Mouse (Mus musculus): ENCODE measurements around the gene Zdhhc13. TPM values are rescaled to one million over a fixed set of nuclear protein-coding genes. Genes with fewer than 3 reads are reported as not detected.

Zdhhc13 gene
- polyA plus RNA-seq, 1 experiment, result 23.0 TPM

- WGBS, result 46% methylated on average over 6 of the region's 6 CpGs
- Histone ChIP-seq H3K4me3 (replicated peaks; ENCODE audit: insufficient read depth, low read depth, low read length) (no peak overlapping the region), H3K27ac (ENCODE audit: insufficient read depth, low read length) (no peak overlapping the region), H3K4me1 (ENCODE audit: control insufficient read depth, insufficient read depth, low read length) (peaks cover 6% of the 10 kb centered on the region), H3K27me3 (ENCODE audit: control insufficient read depth, insufficient read depth, low read length) (no peaks in the 10 kb centered on the region)
- DNase-seq, result no peak
- no peak for TF ChIP-seq POLR2A (IDR thresholded peaks at IDR 0.05; ENCODE audit: borderline replicate concordance, insufficient read depth, low read length)
- no peak for TF ChIP-seq CTCF (IDR thresholded peaks at IDR 0.05; ENCODE audit: borderline replicate concordance, insufficient read depth, low read depth, low read length)
Measured at GRCm38 (mm10) chr7:48846755-48847154, 58.0 kb downstream of the Zdhhc13 start.

GRCm38 (mm10) chr7:48847820-48848650 lies 59.2 kb downstream of the Zdhhc13 start, which contains the start of gene Csrp3:
Csrp3 (minus strand) TSS chr7:48848033.
- no peaks in the 10 kb centered on the region for H3K27me3 ChIP-seq (ENCODE audit: control insufficient read depth, insufficient read depth, low read length)
- no peak within 1 kb of the TSS for H3K27ac ChIP-seq (ENCODE audit: insufficient read depth, low read length)
- no peak for DNase-seq
- TF ChIP-seq CTCF (IDR thresholded peaks at IDR 0.05; ENCODE audit: borderline replicate concordance, insufficient read depth, low read depth, low read length) (no peak), POLR2A (IDR thresholded peaks at IDR 0.05; ENCODE audit: borderline replicate concordance, insufficient read depth, low read length) (no peak)
- H3K4me3 ChIP-seq (replicated peaks; ENCODE audit: insufficient read depth, low read depth, low read length), result no peak within 1 kb of the TSS
- 35% methylated on average over 11 of the region's 11 CpGs for WGBS
- no peaks in the 10 kb centered on the region for H3K4me1 ChIP-seq (ENCODE audit: control insufficient read depth, insufficient read depth, low read length)

- TF ChIP-seq CTCF (IDR thresholded peaks at IDR 0.05; ENCODE audit: borderline replicate concordance, insufficient read depth, low read depth, low read length), result no peak
- no peak for TF ChIP-seq POLR2A (IDR thresholded peaks at IDR 0.05; ENCODE audit: borderline replicate concordance, insufficient read depth, low read length)
- no peaks in the 10 kb centered on the region for H3K27me3 ChIP-seq (ENCODE audit: control insufficient read depth, insufficient read depth, low read length)
- no peaks in the 10 kb centered on the region for H3K4me1 ChIP-seq (ENCODE audit: control insufficient read depth, insufficient read depth, low read length)
- no peak overlapping the region for H3K4me3 ChIP-seq (replicated peaks; ENCODE audit: insufficient read depth, low read depth, low read length)
- 72% methylated on average over 6 of the region's 6 CpGs for WGBS
- no peak for DNase-seq
- no peak overlapping the region for H3K27ac ChIP-seq (ENCODE audit: insufficient read depth, low read length)
Measured at GRCm38 (mm10) chr7:48851529-48852104, 62.8 kb downstream of the Zdhhc13 start.

- WGBS, result 86% methylated on average over 13 of the region's 13 CpGs
- DNase-seq, result no peak
- no peak for TF ChIP-seq POLR2A (IDR thresholded peaks at IDR 0.05; ENCODE audit: borderline replicate concordance, insufficient read depth, low read length)
- H3K27ac ChIP-seq (ENCODE audit: insufficient read depth, low read length), result no peak overlapping the region
- H3K4me3 ChIP-seq (replicated peaks; ENCODE audit: insufficient read depth, low read depth, low read length), result no peak overlapping the region
- no peaks in the 10 kb centered on the region for H3K27me3 ChIP-seq (ENCODE audit: control insufficient read depth, insufficient read depth, low read length)
- no peaks in the 10 kb centered on the region for H3K4me1 ChIP-seq (ENCODE audit: control insufficient read depth, insufficient read depth, low read length)
Measured at GRCm38 (mm10) chr7:48853496-48853895, 64.7 kb downstream of the Zdhhc13 start.

GRCm38 (mm10) chr7:48855461-48855860 lies 66.7 kb downstream of the Zdhhc13 start:
- no peak overlapping the region for H3K27ac ChIP-seq (ENCODE audit: insufficient read depth, low read length)
- WGBS, result 92% methylated on average over 3 of the region's 3 CpGs
- H3K4me1 ChIP-seq (ENCODE audit: control insufficient read depth, insufficient read depth, low read length), result no peaks in the 10 kb centered on the region
- H3K27me3 ChIP-seq (ENCODE audit: control insufficient read depth, insufficient read depth, low read length), result no peaks in the 10 kb centered on the region
- DNase-seq, result no peak
- TF ChIP-seq CTCF (IDR thresholded peaks at IDR 0.05; ENCODE audit: borderline replicate concordance, insufficient read depth, low read depth, low read length), result no peak
- no peak for TF ChIP-seq POLR2A (IDR thresholded peaks at IDR 0.05; ENCODE audit: borderline replicate concordance, insufficient read depth, low read length)
- H3K4me3 ChIP-seq (replicated peaks; ENCODE audit: insufficient read depth, low read depth, low read length), result no peak overlapping the region

GRCm38 (mm10) chr7:48858257-48858656 lies 69.5 kb downstream of the Zdhhc13 start:
- no peak for TF ChIP-seq POLR2A (IDR thresholded peaks at IDR 0.05; ENCODE audit: borderline replicate concordance, insufficient read depth, low read length)
- no peak for TF ChIP-seq CTCF (IDR thresholded peaks at IDR 0.05; ENCODE audit: borderline replicate concordance, insufficient read depth, low read depth, low read length)
- no peak for DNase-seq

GRCm38 (mm10) chr7:48859362-48859761 lies 70.6 kb downstream of the Zdhhc13 start:
- Histone ChIP-seq H3K4me3 (replicated peaks; ENCODE audit: insufficient read depth, low read depth, low read length) (no peak overlapping the region), H3K27ac (ENCODE audit: insufficient read depth, low read length) (no peak overlapping the region), H3K4me1 (ENCODE audit: control insufficient read depth, insufficient read depth, low read length) (no peaks in the 10 kb centered on the region), H3K27me3 (ENCODE audit: control insufficient read depth, insufficient read depth, low read length) (no peaks in the 10 kb centered on the region)
- TF ChIP-seq CTCF (IDR thresholded peaks at IDR 0.05; ENCODE audit: borderline replicate concordance, insufficient read depth, low read depth, low read length) (no peak), POLR2A (IDR thresholded peaks at IDR 0.05; ENCODE audit: borderline replicate concordance, insufficient read depth, low read length) (no peak)
- no peak for DNase-seq
- WGBS, result 96% methylated on average over 4 of the region's 4 CpGs

More at GRCm38 (mm10) chr7:48858257-48858656, 69.5 kb downstream of the Zdhhc13 start:
- Histone ChIP-seq H3K4me3 (replicated peaks; ENCODE audit: insufficient read depth, low read depth, low read length) (no peak overlapping the region), H3K27me3 (ENCODE audit: control insufficient read depth, insufficient read depth, low read length) (no peaks in the 10 kb centered on the region), H3K4me1 (ENCODE audit: control insufficient read depth, insufficient read depth, low read length) (no peaks in the 10 kb centered on the region), H3K27ac (ENCODE audit: insufficient read depth, low read length) (no peak overlapping the region)
- WGBS, result 34% methylated on average over 1 of the region's 1 CpGs

- Histone ChIP-seq H3K27me3 (ENCODE audit: control insufficient read depth, insufficient read depth, low read length) (no peaks in the 10 kb centered on the region), H3K4me1 (ENCODE audit: control insufficient read depth, insufficient read depth, low read length) (no peaks in the 10 kb centered on the region), H3K4me3 (replicated peaks; ENCODE audit: insufficient read depth, low read depth, low read length) (no peak overlapping the region), H3K27ac (ENCODE audit: insufficient read depth, low read length) (no peak overlapping the region)
- DNase-seq, result no peak
- TF ChIP-seq CTCF (IDR thresholded peaks at IDR 0.05; ENCODE audit: borderline replicate concordance, insufficient read depth, low read depth, low read length) (no peak), POLR2A (IDR thresholded peaks at IDR 0.05; ENCODE audit: borderline replicate concordance, insufficient read depth, low read length) (no peak)
- WGBS, result 54% methylated on average over 1 of the region's 1 CpGs
Measured at GRCm38 (mm10) chr7:48860948-48861347, 72.1 kb downstream of the Zdhhc13 start.
